Mouse (Mus musculus) large intestine, adult 2 months (tissue): ENCODE data around the gene Olfr884. TPM values are rescaled to one million over a fixed set of nuclear protein-coding genes. Genes with fewer than 3 reads are reported as not detected.

Experiments used
- DNase-seq: peaks from one replicate; pipeline ENCODE4 v3.0.0-alpha.2; 2012; ENCODE audit warnings: low read depth, low spot score
- WGBS: fragments of 180-500 bp; shearing (Covaris S2); methylation state at CpG from one replicate; pipeline ENCODE4 v1.1.7; 2018; 5-methylcytosine and 5-hydroxymethylcytosine counted together
- polyA plus RNA-seq: library from polyadenylated mRNA; depleted of rRNA; stranded (reverse); fragments of >200 nt; gene quantifications from 2 replicates; pipeline ENCODE4 v1.2.3, GENCODE M21; 2012; rRNA removed

Olfr884 gene
- not detected in 2 replicates for polyA plus RNA-seq

GRCm38 (mm10) chr9:38046255-38046654 lies at the start of gene Olfr884:
TSS of gene Olfr884 (plus strand) at chr9:38046555.
- WGBS: 63% methylated on average over 1 of the region's 1 CpGs

DNA sequence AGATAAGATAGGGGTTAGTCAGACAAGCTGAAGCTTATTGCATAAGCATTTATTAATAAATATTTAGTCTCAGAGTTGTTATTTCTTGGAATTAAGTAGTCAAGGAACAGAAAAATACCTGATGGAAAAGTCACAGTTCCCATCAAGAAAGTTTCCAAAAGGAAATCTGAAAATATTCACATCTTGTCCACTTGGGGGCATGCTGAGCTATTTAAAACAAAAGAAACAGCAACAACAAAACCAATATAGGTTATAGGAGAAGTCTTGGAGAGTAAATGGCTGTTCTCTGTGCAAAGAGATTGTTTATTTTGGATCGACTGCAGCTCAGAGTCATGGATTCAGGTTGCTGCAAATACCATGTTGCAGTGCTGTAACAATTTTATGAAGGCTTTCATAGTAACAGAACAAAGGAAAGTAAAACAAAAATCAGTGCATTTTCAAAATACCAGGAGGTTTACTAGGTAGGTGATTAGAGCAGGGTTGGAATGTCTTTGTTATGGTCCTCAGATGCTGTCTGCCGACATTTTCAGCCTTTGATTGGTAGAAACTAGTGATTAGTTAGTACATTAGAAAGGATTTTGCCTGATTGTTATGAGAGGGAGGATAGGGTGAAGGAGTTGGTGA lies 47.7 kb upstream of the Olfr884 start:
- 17% methylated on average over 2 of the region's 2 CpGs for WGBS

More at GRCm38 (mm10) chr9:38046255-38046654, at the start of gene Olfr884:
- DNase-seq: no peak

GRCm38 (mm10) chr9:38000021-38000420 lies 46.3 kb upstream of the Olfr884 start:
- no peak for DNase-seq
- WGBS: 41% methylated on average over 1 of the region's 1 CpGs

More for the DNA sequence above, 47.7 kb upstream of the Olfr884 start:
- no peak for DNase-seq

DNA sequence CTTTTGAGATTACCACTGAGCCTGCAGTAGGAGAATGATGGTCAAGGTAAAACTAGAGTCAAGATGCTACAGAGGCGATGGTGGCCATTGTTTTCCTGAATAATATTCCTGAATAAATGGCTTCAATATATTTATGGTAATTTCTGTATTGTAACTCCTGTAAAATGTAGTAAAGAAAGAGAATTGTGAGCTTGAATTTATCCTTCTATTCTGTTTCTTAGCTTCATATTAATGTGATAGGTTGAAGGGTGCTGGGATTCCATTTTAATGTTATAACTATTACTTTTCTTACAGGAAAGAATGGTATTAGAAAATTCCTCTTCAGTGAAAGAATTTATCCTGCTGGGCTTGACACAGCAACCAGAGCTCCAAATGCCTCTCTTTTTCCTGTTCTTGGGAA lies 20.8 kb upstream of the Olfr884 start, which contains the start of gene Olfr883:
Gene Olfr883, plus strand, starts transcription at position 301 of the 400 bp plus-strand sequence.
- no peak for DNase-seq
- WGBS: 80% methylated on average over 1 of the region's 1 CpGs

- DNase-seq: no peak
- 79% methylated on average over 3 of the region's 3 CpGs for WGBS
These were observed 14.7 kb downstream of the Olfr884 start, which contains the start of gene Olfr885 for GRCm38 (mm10) chr9:38061022-38061421. TSS of gene Olfr885 (plus strand) at chr9:38061322.

DNA sequence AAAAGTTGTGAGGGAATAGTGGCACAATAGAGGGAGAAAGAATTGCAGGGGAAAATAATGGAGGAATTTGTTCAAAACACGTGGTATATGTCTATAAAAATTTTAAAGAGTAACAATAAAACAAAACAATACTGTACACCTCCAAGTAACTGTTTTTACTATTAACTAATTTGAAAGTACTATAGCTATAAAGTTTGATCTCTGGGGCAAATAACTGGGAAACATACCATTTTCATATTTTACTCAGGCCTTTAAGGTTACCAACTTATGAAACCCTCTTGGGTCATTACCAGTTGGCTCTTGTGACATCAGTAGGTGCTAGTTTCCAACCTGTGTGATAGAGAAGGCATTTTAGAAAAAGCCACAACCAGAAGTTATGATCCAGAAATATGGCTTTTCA lies 37.4 kb downstream of the Olfr884 start, which contains the start of gene Olfr887:
Gene Olfr887, plus strand, starts transcription at position 301 of the 400 bp plus-strand sequence.
- DNase-seq: no peak
- WGBS: 63% methylated on average over 1 of the region's 1 CpGs

Other genes with a start within 250 kb of the Olfr884 start
- not detected in 2 replicates for gene Olfr876, start 243.5 kb upstream of the Olfr884 start, polyA plus RNA-seq
- not detected in 2 replicates for gene Olfr877, start 192.3 kb upstream of the Olfr884 start, polyA plus RNA-seq
- not detected in 2 replicates for gene Olfr145, start 149.8 kb upstream of the Olfr884 start, polyA plus RNA-seq
- gene Olfr878, start 128.7 kb upstream of the Olfr884 start, polyA plus RNA-seq: not detected in 2 replicates
- not detected in 2 replicates for gene Olfr881, start 54.7 kb upstream of the Olfr884 start, polyA plus RNA-seq
- gene Olfr883, start 20.7 kb upstream of the Olfr884 start, polyA plus RNA-seq: not detected in 2 replicates
- not detected in 2 replicates for gene Olfr885, start 14.8 kb downstream of the Olfr884 start, polyA plus RNA-seq
- gene Olfr887, start 37.5 kb downstream of the Olfr884 start, polyA plus RNA-seq: not detected in 2 replicates
- not detected in 2 replicates for gene Olfr888, start 61.6 kb downstream of the Olfr884 start, polyA plus RNA-seq
- gene Olfr889, start 68.6 kb downstream of the Olfr884 start, polyA plus RNA-seq: not detected in 2 replicates
- gene Olfr890, start 96.0 kb downstream of the Olfr884 start, polyA plus RNA-seq: not detected in 2 replicates
- gene Olfr891, start 134.3 kb downstream of the Olfr884 start, polyA plus RNA-seq: not detected in 2 replicates
- not detected in 2 replicates for gene Olfr893, start 161.8 kb downstream of the Olfr884 start, polyA plus RNA-seq
- gene Olfr894, start 171.5 kb downstream of the Olfr884 start, polyA plus RNA-seq: not detected in 2 replicates
- gene Olfr143, start 206.2 kb downstream of the Olfr884 start, polyA plus RNA-seq: not detected in 2 replicates
- gene Olfr895, start 221.3 kb downstream of the Olfr884 start, polyA plus RNA-seq: not detected in 2 replicates
- not detected in 2 replicates for gene Olfr896-ps1, start 244.6 kb downstream of the Olfr884 start, polyA plus RNA-seq